Mouse (Mus musculus): ENCODE measurements at regions not wholly inside any gene's neighbourhood (a gene's known extent, or its start where the extent isn't known, plus 50 kb on each side); places are given as distances from the start of the nearest gene placed in this dataset.
"Not testable (repeated sequence)": the region's sequence is repeated elsewhere in the genome, so short reads cannot be mapped to it uniquely, and the experiment has no call there.

- no peak for DNase-seq (ENCODE audit: low spot score)
These were observed 139.5 kb downstream of the Bcl2l11 start for GRCm38 (mm10) chr2:128265014-128265990.

GRCm38 (mm10) chr2:128270377-128271129 is 144.7 kb downstream of the Bcl2l11 start:
- no peak for DNase-seq (ENCODE audit: low spot score)

- no peak for DNase-seq (ENCODE audit: low spot score)
These were observed 147.0 kb downstream of the Bcl2l11 start for GRCm38 (mm10) chr2:128272789-128273188.

GRCm38 (mm10) chr2:128273292-128273691 is 147.5 kb downstream of the Bcl2l11 start:
- no peak for DNase-seq (ENCODE audit: low spot score)

- no peak for DNase-seq (ENCODE audit: low spot score)
These were observed 150.5 kb downstream of the Bcl2l11 start for GRCm38 (mm10) chr2:128276337-128276736.

GRCm38 (mm10) chr2:128277387-128278123 is 151.7 kb downstream of the Bcl2l11 start:
- no peak for DNase-seq (ENCODE audit: low spot score)

GRCm38 (mm10) chr2:128278124-128278432 is 152.2 kb downstream of the Bcl2l11 start:
- DNase-seq (ENCODE audit: low spot score) = no peak

GRCm38 (mm10) chr2:128278608-128279081 is 152.8 kb downstream of the Bcl2l11 start:
- peak; percentile 32 for DNase-seq (ENCODE audit: low spot score)

GRCm38 (mm10) chr2:128279127-128279710 is 153.4 kb downstream of the Bcl2l11 start:
- DNase-seq (ENCODE audit: low spot score) = no peak

- no peak for DNase-seq (ENCODE audit: low spot score)
These were observed 156.8 kb downstream of the Bcl2l11 start for GRCm38 (mm10) chr2:128282591-128282990.

- DNase-seq (ENCODE audit: low spot score) = peak; percentile 80
These were observed 159.1 kb downstream of the Bcl2l11 start for GRCm38 (mm10) chr2:128284822-128285421.

- no peak for DNase-seq (ENCODE audit: low spot score)
These were observed 159.6 kb downstream of the Bcl2l11 start for GRCm38 (mm10) chr2:128285457-128285856.

GRCm38 (mm10) chr2:128288138-128288551 is 162.3 kb downstream of the Bcl2l11 start:
- DNase-seq (ENCODE audit: low spot score) = no peak

- DNase-seq (ENCODE audit: low spot score) = no peak
These were observed 164.8 kb downstream of the Bcl2l11 start for GRCm38 (mm10) chr2:128290609-128291008.

GRCm38 (mm10) chr2:128294610-128295009 is 168.8 kb downstream of the Bcl2l11 start:
- no peak for DNase-seq (ENCODE audit: low spot score)

- no peak for DNase-seq (ENCODE audit: low spot score)
These were observed 169.2 kb downstream of the Bcl2l11 start for GRCm38 (mm10) chr2:128295018-128295424.

- DNase-seq (ENCODE audit: low spot score) = no peak
These were observed 169.9 kb downstream of the Bcl2l11 start for GRCm38 (mm10) chr2:128295726-128296234.

- not testable (repeated sequence) for DNase-seq (ENCODE audit: low spot score)
These were observed 170.6 kb downstream of the Bcl2l11 start for GRCm38 (mm10) chr2:128296423-128296822.

- DNase-seq (ENCODE audit: low spot score) = no peak
These were observed 171.1 kb downstream of the Bcl2l11 start for GRCm38 (mm10) chr2:128296897-128297296.

- no peak for DNase-seq (ENCODE audit: low spot score)
These were observed 172.0 kb downstream of the Bcl2l11 start for GRCm38 (mm10) chr2:128297821-128298220.

- DNase-seq (ENCODE audit: low spot score) = no peak
These were observed 173.2 kb downstream of the Bcl2l11 start for GRCm38 (mm10) chr2:128298996-128299395.
